Mouse (Mus musculus) MEL (cell line): ENCODE measurements around the gene Fgfr2. TPM values are rescaled to one million over a fixed set of nuclear protein-coding genes. Genes with fewer than 3 reads are reported as not detected.

Experiments
- DNase-seq: peaks from one replicate; pipeline ENCODE4 v3.0.0; 2011; ENCODE audit warnings: low read depth, low spot score
- H3K27ac ChIP-seq: 2 replicates; pipeline ENCODE4 v1.5.1; 2012; ENCODE audit warnings: low read depth, mild to moderate bottlenecking, control low read depth, low read length, moderate library complexity; ENCODE audit not compliant: control insufficient read depth
- H3K27me3 ChIP-seq, 2 experiments: fragments of 150-350 bp in 1 of 2; sonication (generic) in 1 of 2; 2 replicates each; pipeline ENCODE4 v1.6.1; 2012; ENCODE audit warnings: low read length in 2 of 2, mild to moderate bottlenecking in 2 of 2, improper control_type of control experiment in 1 of 2, moderate library complexity in 1 of 2; ENCODE audit not compliant: insufficient read depth in 2 of 2, control insufficient read depth in 1 of 2
- H3K36me3 ChIP-seq, 2 experiments: 2 replicates each; pipeline ENCODE4 v1.6.1; 2012 to 2014; ENCODE audit warnings: low read length in 2 of 2, improper control_type of control experiment in 1 of 2, inconsistent platforms in 1 of 2, mild to moderate bottlenecking in 1 of 2; ENCODE audit not compliant: insufficient read depth in 2 of 2, control insufficient read depth in 1 of 2
- H3K4me1 ChIP-seq, 2 experiments: fragments of 150-350 bp in 1 of 2; sonication (generic) in 1 of 2; 2 replicates each; pipeline ENCODE4 v1.6.1; 2012; ENCODE audit warnings: low read length in 2 of 2, improper control_type of control experiment in 1 of 2, mild to moderate bottlenecking in 1 of 2; ENCODE audit not compliant: insufficient read depth in 2 of 2, control insufficient read depth in 1 of 2
- H3K4me3 ChIP-seq, 2 experiments: fragments of 150-350 bp in 1 of 2; sonication (generic) in 1 of 2; 2 replicates each; pipeline ENCODE4 v1.5.1; 2012; ENCODE audit warnings: low read depth in 2 of 2, low read length in 2 of 2, mild to moderate bottlenecking in 2 of 2, moderate library complexity in 2 of 2, control low read depth in 1 of 2, improper control_type of control experiment in 1 of 2; ENCODE audit not compliant: control insufficient read depth in 1 of 2, insufficient read depth in 1 of 2
- H3K79me2 ChIP-seq: 2 replicates; pipeline ENCODE4 v1.6.1; 2012; ENCODE audit warnings: mild to moderate bottlenecking, low read length, moderate library complexity; ENCODE audit not compliant: control insufficient read depth, poor library complexity, insufficient read depth
- H3K9ac ChIP-seq: 2 replicates; pipeline ENCODE4 v1.6.1; 2012; ENCODE audit warnings: low read depth, mild to moderate bottlenecking, control low read depth, low read length, moderate library complexity; ENCODE audit not compliant: control insufficient read depth, poor library complexity, severe bottlenecking
- H3K9me3 ChIP-seq: fragments of 150-350 bp; sonication (generic); replicated peaks from 2 replicates; pipeline ENCODE4 v1.6.1; 2012; ENCODE audit warnings: mild to moderate bottlenecking, low read length, improper control_type of control experiment, moderate library complexity; ENCODE audit not compliant: insufficient read depth
- CHD1 ChIP-seq: IDR thresholded peaks from 2 replicates; pipeline ENCODE4 v1.6.1; 2012; ENCODE audit warnings: low read depth, mild to moderate bottlenecking, inconsistent platforms, low read length, improper control_type of control experiment
- CTCF ChIP-seq, 3 experiments: IDR thresholded peaks in 2 of 3; conservative IDR thresholded peaks in 1 of 3; 2 replicates each; pipeline ENCODE4 v1.5.1; 2011 to 2012; ENCODE audit warnings: low read length in 3 of 3, low read depth in 2 of 3, mild to moderate bottlenecking in 2 of 3, improper control_type of control experiment in 1 of 3, inconsistent platforms in 1 of 3, mixed read lengths in 1 of 3, moderate library complexity in 1 of 3; ENCODE audit not compliant: control insufficient read depth in 1 of 3, insufficient read depth in 1 of 3, poor library complexity in 1 of 3, severe bottlenecking in 1 of 3
- ELF1 ChIP-seq: IDR thresholded peaks from 2 replicates; pipeline ENCODE4 v1.6.1; 2014; ENCODE audit warnings: low read depth, mild to moderate bottlenecking, inconsistent platforms, low read length, improper control_type of control experiment, moderate library complexity
- EP300 ChIP-seq, 2 experiments: IDR thresholded peaks; 2 replicates each; pipeline ENCODE4 v1.6.1; 2011; ENCODE audit warnings: improper control_type of control experiment in 2 of 2, low read length in 2 of 2, low read depth in 1 of 2, mild to moderate bottlenecking in 1 of 2
- GATA1 ChIP-seq: IDR thresholded peaks from 2 replicates; pipeline ENCODE4 v1.6.1; 2011; ENCODE audit warnings: low read depth, low read length, improper control_type of control experiment
- JUND ChIP-seq: IDR thresholded peaks from 2 replicates; pipeline ENCODE4 v1.6.1; 2011; ENCODE audit warnings: low read depth, mild to moderate bottlenecking, improper control_type of control experiment, low read length
- MAFK ChIP-seq: IDR thresholded peaks from 2 replicates; pipeline ENCODE4 v1.6.1; 2011; ENCODE audit warnings: low read depth, mild to moderate bottlenecking, low read length, improper control_type of control experiment, borderline replicate concordance
- MAX ChIP-seq: IDR thresholded peaks from 2 replicates; pipeline ENCODE4 v1.6.1; 2011; ENCODE audit warnings: low read length, improper control_type of control experiment
- MXI1 ChIP-seq: IDR thresholded peaks from 2 replicates; pipeline ENCODE4 v1.6.1; 2011; ENCODE audit warnings: mild to moderate bottlenecking, low read depth, low read length, improper control_type of control experiment
- MYB ChIP-seq: IDR thresholded peaks from 2 replicates; pipeline ENCODE4 v1.6.1; 2011; ENCODE audit warnings: mild to moderate bottlenecking, low read depth, low read length, improper control_type of control experiment
- NELFE ChIP-seq: IDR thresholded peaks from 2 replicates; pipeline ENCODE4 v1.6.1; 2011; ENCODE audit warnings: low read depth, low read length, improper control_type of control experiment
- NRF1 ChIP-seq: IDR thresholded peaks from 2 replicates; pipeline ENCODE4 v1.6.1; 2014; ENCODE audit warnings: low read depth, mild to moderate bottlenecking, inconsistent platforms, low read length, improper control_type of control experiment, moderate library complexity; ENCODE audit not compliant: poor library complexity, insufficient read depth, severe bottlenecking
- POLR2A ChIP-seq, 2 experiments: IDR thresholded peaks; 2 replicates each; pipeline ENCODE4 v1.6.1; 2011 to 2012; ENCODE audit warnings: low read length in 2 of 2, mild to moderate bottlenecking in 2 of 2, control low read depth in 1 of 2, improper control_type of control experiment in 1 of 2, low read depth in 1 of 2, moderate library complexity in 1 of 2; ENCODE audit not compliant: control insufficient read depth in 1 of 2, insufficient read depth in 1 of 2, poor library complexity in 1 of 2
- POLR2AphosphoS2 ChIP-seq: IDR thresholded peaks from 2 replicates; pipeline ENCODE4 v1.6.1; 2011; ENCODE audit warnings: low read length, improper control_type of control experiment
- POLR2AphosphoS5 ChIP-seq: IDR thresholded peaks from 2 replicates; pipeline ENCODE4 v1.6.1; 2012; ENCODE audit warnings: low read depth, borderline replicate concordance, mild to moderate bottlenecking, inconsistent platforms, low read length, moderate library complexity, mixed read lengths
- SMC3 ChIP-seq: IDR thresholded peaks from 2 replicates; pipeline ENCODE4 v1.6.1; 2011; ENCODE audit warnings: low read depth, low read length, improper control_type of control experiment
- TAL1 ChIP-seq: IDR thresholded peaks from 2 replicates; pipeline ENCODE4 v1.6.1; 2012; ENCODE audit warnings: mild to moderate bottlenecking, inconsistent platforms, low read length, moderate library complexity, mixed read lengths
- UBTF ChIP-seq: IDR thresholded peaks from 2 replicates; pipeline ENCODE4 v1.6.1; 2012; ENCODE audit warnings: low read depth, mild to moderate bottlenecking, inconsistent platforms, low read length, improper control_type of control experiment, moderate library complexity, borderline replicate concordance; ENCODE audit not compliant: insufficient read depth
- USF1 ChIP-seq: IDR thresholded peaks from 2 replicates; pipeline ENCODE4 v1.6.1; 2014; ENCODE audit warnings: low read depth, mild to moderate bottlenecking, inconsistent platforms, low read length, improper control_type of control experiment, moderate library complexity
- USF2 ChIP-seq, 2 experiments: IDR thresholded peaks; 2 replicates each; pipeline ENCODE4 v1.6.1; 2011 to 2012; ENCODE audit warnings: improper control_type of control experiment in 2 of 2, low read length in 2 of 2, borderline replicate concordance in 1 of 2, inconsistent platforms in 1 of 2, low read depth in 1 of 2, mild to moderate bottlenecking in 1 of 2; ENCODE audit not compliant: insufficient read depth in 1 of 2
- ZMIZ1 ChIP-seq: IDR thresholded peaks from 2 replicates; pipeline ENCODE4 v1.6.1; 2012; ENCODE audit warnings: low read depth, mild to moderate bottlenecking, inconsistent platforms, low read length, improper control_type of control experiment, moderate library complexity
- polyA plus RNA-seq, 2 experiments: library from polyadenylated mRNA; stranded (reverse) in 1 of 2; unstranded in 1 of 2; fragments of >175 nt in 1 of 2; fragments of >200 nt in 1 of 2; gene quantifications; 2 replicates each; pipeline versions ENCODE4 v1.2.1 to v1.2.4; 2012; ENCODE audit warnings: low replicate concordance in 2 of 2, low read depth in 1 of 2; ENCODE audit not compliant: insufficient read length in 2 of 2, insufficient read depth in 1 of 2, missing spikeins in 1 of 2
- total RNA-seq: library from RNA; depleted of rRNA; stranded (reverse); fragments of 300-350 nt; gene quantifications from 2 replicates; pipeline ENCODE4 v1.2.3, GENCODE M21; 2012

Gene Fgfr2
- total and polyA plus RNA-seq, 3 experiments: not detected

DNA sequence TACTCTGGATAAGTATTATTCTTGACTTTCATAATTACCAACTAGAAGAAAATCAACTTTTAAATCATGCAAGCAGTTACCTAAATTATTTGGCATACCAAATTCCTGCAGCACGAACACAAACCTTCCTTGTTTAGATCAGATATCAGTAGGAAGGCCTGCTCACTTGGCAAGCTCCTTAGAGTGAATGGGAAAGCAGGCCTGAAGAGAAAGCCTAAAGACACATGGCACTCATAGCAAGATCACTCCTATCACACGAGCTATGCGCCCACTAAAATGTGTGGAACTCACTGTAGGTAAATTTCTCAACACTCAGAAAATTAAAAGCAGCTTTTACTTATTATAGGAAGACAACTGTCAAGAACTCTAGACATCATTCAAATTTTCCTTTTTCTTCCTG is 2629.8 kb downstream of the Fgfr2 start:
- H3K27me3 ChIP-seq: no peaks in the 10 kb centered on the region
- no peaks in the 10 kb centered on the region for H3K9me3 ChIP-seq
- no peak for DNase-seq
- H3K27ac ChIP-seq: no peak overlapping the region
- no peaks in the 10 kb centered on the region for H3K79me2 ChIP-seq
- H3K4me3 ChIP-seq: no peak overlapping the region
- peaks cover 0 to 2% of the 10 kb centered on the region in 2 experiments; a peak in 2 of 4 replicates for H3K36me3 ChIP-seq
- no peaks in the 10 kb centered on the region for H3K4me1 ChIP-seq
- TF ChIP-seq ZMIZ1 (no peak), CTCF (IDR thresholded peaks at IDR 0.05 in 2 of 3, conservative IDR thresholded peaks at IDR 0.05 in 1 of 3; ENCODE audit: control insufficient read depth in 1 of 3, insufficient read depth in 1 of 3, low read depth in 2 of 3, low read length in 3 of 3, poor library complexity in 1 of 3, severe bottlenecking in 1 of 3) (no peak), CHD1 (no peak), MXI1 (no peak), MYB (no peak), MAX (no peak), MAFK (no peak), USF1 (no peak), UBTF (no peak), NELFE (no peak), ELF1 (no peak), JUND (no peak), SMC3 (no peak), EP300 (IDR thresholded peaks at IDR 0.05; ENCODE audit: low read depth in 1 of 2, low read length in 2 of 2) (no peak), NRF1 (no peak), POLR2A (IDR thresholded peaks at IDR 0.05; ENCODE audit: control insufficient read depth in 1 of 2, insufficient read depth in 1 of 2, low read depth in 1 of 2, low read length in 2 of 2, poor library complexity in 1 of 2) (no peak), TAL1 (no peak), USF2 (IDR thresholded peaks at IDR 0.05; ENCODE audit: borderline replicate concordance in 1 of 2, insufficient read depth in 1 of 2, low read depth in 1 of 2, low read length in 2 of 2) (no peak), GATA1 (no peak), POLR2AphosphoS5 (no peak)
- no peak overlapping the region for H3K9ac ChIP-seq

DNA sequence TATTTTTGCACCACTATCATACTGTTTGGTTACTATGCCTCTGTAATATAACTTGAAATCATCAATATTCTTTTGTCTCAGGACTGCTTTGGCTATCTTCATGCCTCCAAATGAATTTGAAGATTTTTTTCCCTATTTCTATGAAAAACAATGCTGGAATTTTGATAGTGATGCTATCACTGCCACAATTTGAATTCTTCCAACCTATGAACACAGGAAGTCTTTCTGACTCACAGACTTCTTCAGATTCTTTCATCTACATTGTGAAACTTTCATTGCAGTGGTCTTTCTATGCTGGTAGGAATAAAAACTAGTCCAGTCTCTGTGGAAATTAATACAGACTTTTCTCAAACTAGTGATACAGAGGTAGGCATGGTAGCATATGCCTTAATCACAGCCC is 2631.1 kb downstream of the Fgfr2 start:
- no peak overlapping the region for H3K27ac ChIP-seq
- H3K4me1 ChIP-seq: no peaks in the 10 kb centered on the region
- peaks cover 0 to 2% of the 10 kb centered on the region in 2 experiments; a peak in 2 of 4 replicates for H3K36me3 ChIP-seq
- DNase-seq: no peak
- no peaks in the 10 kb centered on the region for H3K27me3 ChIP-seq
- no peaks in the 10 kb centered on the region for H3K79me2 ChIP-seq
- H3K9me3 ChIP-seq: no peaks in the 10 kb centered on the region
- no peak overlapping the region for H3K4me3 ChIP-seq
- no peak for TF ChIP-seq TAL1
- no peak for TF ChIP-seq POLR2AphosphoS2
- no peak for TF ChIP-seq USF1
- no peak overlapping the region for H3K9ac ChIP-seq
